Mouse (Mus musculus) urinary bladder, adult 18-20 months (tissue): ENCODE data around the gene Ankrd11.
"Not testable (repeated sequence)": the region's sequence is repeated elsewhere in the genome, so short reads cannot be mapped to it uniquely, and the experiment has no call there.

ENCODE experiments used
- DNase-seq, 2 experiments: peaks; one replicate each; pipeline ENCODE4 v3.0.0; 2022; ENCODE audit warnings: low spot score in 2 of 2, mixed read lengths in 2 of 2

Gene Ankrd11

GRCm38 (mm10) chr8:123042158-123042973 is at the start of gene Ankrd11:
TSS of gene Ankrd11 (minus strand) at chr8:123042277.
- DNase-seq, result peak; percentile 97 to 100

DNA sequence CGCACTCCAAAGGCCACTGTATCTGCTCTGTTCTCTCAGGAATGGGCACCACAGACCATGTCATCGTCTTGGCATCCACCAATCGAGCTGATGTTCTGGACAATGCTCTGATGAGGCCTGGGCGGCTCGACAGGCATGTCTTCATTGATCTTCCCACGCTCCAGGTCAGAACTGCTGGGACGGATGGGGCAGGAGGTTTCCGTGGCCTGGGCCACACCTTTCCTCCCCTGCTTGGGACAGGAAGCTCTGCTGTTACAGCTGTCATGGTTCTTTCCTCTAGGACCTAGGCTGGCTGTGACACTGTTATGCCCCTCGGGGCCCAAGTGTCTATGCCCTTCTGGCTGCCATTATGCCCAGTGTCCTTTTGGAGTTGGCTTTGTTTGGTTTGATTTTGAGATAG is 45.2 kb upstream of the Ankrd11 start:
- DNase-seq, result no peak

GRCm38 (mm10) chr8:123083610-123084009 is 41.5 kb upstream of the Ankrd11 start:
- DNase-seq, result no peak

- no peak for DNase-seq
Measured at GRCm38 (mm10) chr8:123082993-123083392, 40.9 kb upstream of the Ankrd11 start.

DNA sequence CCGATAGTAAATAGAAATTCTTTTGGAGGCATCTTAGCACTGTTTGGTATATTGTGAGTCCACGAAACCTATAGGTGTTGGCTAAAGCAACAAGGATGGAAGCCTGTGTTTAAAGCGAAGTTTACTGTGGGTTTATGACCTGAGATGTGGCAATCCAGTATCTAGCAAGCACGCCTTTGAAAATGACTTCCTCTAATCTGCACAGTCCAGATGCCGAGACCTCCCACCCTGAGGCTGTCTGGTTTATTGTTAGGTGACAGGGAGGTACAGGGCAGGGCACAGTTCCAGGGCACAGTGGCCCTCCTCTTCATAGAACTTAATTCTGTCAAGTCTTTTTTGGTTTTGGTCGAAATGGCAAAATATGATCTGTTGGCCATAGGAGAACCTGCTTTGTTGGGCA is 35.1 kb upstream of the Ankrd11 start:
- no peak for DNase-seq

DNA sequence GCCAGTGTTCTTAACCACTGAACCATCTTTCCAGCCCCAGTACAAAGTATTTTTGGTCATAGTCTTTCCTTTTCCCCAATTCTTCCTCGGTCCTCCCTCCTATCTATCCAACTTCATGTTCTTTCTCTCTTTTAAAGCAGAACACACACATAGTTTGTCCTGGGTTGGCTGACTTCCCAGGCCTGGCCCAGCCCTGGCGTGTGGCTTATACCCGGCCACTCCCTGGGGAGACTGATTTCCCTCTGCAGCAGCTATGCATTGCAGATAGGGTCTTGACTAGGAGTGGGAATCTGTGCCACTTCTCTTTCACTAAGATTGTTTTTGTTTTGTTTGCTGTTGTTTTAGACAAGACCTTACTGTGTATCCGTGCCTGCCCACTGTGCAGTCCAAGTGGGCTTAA is 29.1 kb upstream of the Ankrd11 start:
- DNase-seq, result no peak

- no peak for DNase-seq
Measured at GRCm38 (mm10) chr8:123066101-123066683, 24.1 kb upstream of the Ankrd11 start.

DNA sequence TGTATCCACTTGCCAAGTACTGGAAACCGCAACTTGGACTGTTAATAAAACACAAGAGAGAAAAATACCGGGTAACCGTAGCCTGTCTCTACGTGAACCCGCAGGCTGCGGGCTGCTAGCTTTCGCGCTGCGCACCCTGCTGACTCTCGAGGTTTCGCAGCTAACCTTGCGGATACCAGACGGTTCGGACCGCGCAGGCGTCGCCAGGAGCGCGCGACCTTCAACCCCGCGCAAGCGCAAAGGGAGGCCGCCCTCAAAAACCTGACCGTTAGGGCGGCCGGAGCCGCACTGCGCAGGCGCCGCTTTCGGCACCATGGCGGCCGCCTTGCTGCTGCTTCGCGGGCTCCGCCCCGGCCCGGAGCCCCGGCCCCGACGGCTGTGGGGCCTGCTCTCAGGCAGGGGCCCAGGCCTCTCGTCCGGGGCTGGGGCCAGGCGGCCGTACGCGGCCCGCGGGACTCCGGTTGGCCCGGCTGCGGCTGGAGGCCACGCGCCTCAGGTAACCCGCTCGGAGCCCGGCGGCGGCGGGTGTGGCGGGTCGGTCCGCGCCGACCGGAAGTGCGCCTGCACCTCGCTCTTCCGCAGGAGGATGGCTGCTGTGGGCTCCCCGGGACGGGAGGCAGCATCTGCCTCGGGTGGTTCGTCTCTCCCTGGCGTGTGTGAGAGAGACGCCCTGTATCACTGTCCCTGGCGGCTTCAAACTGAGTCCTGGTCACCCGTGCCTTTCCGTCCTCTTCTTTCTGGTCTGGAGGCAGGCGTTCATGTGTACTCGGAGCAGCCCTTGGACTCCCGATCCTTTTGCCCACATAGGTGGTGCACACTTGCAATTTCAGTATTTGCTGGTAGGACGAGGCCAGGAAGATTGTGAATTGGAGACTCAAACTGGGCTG is 23.4 kb upstream of the Ankrd11 start:
- peak; percentile 91 to 92 for DNase-seq

DNA sequence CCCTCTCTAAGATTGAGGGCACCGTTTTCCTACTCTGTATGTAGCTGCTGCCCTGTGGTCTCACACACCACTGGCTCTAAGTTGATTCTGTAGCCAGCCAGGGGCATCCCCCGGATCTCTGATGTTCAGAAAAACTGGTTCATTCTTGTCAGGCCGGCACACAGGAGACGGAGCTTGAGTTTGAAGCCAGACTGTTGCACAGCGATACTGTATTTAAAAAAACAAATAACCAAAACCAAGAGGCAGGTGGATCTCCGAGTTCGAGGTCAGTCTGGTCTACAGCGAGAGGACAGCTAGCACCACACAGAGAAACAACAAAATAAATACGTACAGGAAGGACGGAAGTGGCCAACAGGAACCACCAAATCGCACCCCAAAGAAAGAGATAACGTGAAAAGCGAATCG is 22.7 kb upstream of the Ankrd11 start:
- peak in 1 of 2 experiments; percentile 11 for DNase-seq

DNA sequence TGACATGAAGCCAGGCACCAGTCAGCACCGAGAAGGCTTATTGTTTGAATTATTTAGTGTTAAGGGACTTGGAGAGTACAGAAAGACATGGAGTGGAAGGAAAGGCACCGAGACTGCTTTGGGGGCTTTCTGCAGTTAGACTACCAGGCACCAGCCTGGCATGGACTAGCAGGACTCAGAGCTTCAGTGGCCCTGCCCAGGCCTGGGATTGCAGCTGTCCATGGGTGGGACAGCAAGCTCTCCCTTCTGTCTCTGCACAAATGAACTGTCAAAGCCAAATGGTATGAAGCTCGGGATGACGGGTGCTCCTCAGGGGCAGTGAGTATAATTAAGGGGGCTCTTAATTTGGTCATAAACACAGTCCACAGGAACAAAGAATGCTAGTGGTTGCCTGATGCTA is 22.0 kb upstream of the Ankrd11 start:
- no peak for DNase-seq

DNA sequence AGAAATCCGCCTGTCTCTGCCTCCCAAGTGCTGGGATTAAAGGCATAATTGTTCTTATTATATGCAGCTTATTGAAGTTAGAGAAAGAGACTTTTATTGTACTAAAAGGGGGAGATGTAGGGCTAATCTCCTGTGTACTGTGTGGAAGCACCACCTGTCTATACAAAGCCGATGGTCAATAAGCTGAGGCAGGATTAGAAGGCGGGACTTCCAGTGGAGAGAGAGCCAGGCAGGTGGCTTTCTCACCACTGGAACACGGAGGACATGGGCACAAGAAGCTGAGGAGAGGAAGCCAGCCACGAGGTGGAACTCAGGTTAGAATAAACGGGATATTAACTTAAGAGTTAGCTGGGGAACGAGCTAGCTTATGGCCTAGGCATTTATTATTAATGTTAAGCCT is 20.6 kb upstream of the Ankrd11 start, which contains the start of gene Spg7:
Gene Spg7, plus strand, starts transcription at position 222 of the 400 bp plus-strand sequence.
- no peak for DNase-seq

GRCm38 (mm10) chr8:123051458-123051857 is 9.4 kb upstream of the Ankrd11 start:
- DNase-seq, result no peak

GRCm38 (mm10) chr8:123048402-123048801 is 6.3 kb upstream of the Ankrd11 start:
- DNase-seq, result no peak

DNA sequence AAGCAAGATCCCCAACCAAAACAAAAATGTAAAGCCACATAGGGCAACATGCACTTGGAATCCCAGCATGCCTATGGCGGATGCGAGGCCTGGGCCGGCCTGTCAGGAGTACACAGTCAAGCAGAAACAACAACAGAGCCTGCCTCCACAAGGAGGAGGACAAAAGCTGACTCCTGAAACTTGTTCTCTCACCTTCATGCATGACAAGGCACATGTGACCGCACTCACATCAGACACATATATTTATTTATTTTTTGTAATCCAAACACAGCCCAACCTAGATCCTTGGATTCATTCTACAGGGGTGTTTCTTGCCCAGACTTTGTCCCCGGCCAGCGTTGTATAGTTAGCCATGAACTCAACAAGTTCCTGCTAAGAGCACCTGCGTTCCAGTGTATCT is 5.8 kb upstream of the Ankrd11 start:
- DNase-seq, result no peak

DNA sequence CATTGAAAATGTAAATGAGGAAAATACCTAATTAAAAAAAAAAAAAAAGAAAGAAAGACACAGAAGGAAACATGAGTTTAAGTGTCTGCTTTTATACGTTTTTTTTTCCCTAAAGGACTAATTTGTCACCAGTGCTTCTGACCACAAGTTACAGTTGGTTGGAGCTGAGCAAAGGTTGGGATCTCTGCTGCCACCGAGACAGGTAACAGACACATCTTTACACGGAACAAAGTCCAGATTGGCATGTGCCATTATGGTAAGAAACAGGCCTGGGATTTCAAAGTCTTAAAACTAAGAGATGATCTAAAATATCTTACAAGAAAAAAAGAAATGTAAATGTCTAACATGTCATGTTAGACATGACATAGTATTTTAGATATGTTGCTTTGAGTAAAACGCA is 4.6 kb upstream of the Ankrd11 start:
- no peak for DNase-seq

DNA sequence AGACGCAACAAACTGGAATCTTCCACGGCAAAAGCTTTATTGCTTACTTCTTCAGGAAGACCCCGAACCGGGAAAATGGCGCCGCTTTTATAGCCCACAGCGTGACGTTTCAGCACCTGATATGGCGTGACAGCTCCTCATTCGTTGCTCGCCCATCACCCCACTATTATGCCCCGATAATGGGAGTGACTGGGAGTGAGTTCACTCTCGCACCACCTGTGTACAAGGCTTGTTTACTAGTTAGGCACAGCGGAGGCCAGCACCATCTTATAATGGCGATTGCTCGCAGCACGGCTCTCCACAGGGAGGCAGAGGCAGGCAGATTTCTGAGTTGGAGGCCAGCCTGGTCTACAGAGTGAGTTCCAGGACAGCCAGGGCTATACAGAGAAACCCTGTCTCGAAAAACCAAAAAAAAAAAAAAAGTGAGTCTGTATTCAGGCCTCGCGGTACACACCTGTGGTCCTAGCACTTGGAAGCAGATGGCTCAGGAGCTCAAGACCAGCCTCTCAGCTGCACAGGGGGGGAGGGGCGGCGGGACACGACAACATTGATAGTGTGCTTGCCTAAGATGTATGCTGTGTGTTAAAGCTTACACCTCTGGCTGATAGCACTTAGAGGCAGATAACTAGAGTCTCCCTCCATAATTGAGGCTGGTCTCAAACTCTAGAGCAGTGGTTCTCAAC is 2.8 kb upstream of the Ankrd11 start:
- DNase-seq, result not testable (repeated sequence)

- no peak for DNase-seq
Measured at GRCm38 (mm10) chr8:123043941-123044340, 1.9 kb upstream of the Ankrd11 start.

DNA sequence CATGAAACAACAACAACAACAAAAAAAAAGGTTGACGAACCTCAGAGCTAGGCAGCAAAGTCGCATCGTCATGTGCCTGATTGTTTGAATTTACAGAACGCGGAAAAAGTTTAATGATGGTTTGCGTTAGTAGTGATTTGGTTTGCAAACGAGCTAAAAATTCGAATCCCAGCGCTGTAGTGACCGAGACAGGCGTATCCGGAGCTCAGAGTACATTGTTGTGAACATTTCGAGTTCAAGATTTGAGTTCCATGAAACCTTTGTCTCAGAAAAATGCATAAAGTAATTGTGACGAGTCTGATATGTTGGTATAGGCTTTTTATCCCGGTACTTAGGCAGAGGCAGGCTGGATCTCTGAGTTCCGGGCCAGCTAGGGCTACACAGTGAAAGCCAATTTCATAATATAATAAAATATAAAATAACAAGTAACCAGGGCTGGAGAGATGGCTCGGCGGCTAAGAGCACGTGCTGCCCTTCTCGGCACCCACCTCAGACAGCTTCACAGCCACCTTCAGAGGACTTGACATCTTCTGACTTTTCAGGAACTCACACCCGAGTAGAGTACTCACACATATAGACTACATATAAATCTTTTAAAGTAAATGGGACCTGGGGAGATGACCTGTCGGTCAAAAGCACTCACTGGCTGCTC is 1.0 kb upstream of the Ankrd11 start:
- no peak for DNase-seq

DNA sequence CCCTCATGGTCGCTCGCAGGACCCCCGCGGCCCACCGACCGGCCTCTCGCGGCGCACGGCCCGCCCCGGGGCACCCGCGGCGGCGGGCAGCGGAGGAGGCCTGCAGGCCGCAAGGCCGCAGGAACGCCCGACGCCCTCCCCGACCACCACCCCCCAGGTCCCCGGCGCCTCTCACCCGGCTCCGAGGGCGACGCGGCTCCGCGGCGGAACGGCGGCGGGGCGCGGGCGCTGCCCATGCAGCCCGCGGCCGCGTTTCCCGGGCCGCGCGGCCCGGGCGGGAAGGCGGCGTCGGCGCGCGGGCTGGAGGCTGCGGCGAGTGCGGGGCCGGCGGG is 337 bp downstream of the Ankrd11 start:
- DNase-seq, result no peak

DNA sequence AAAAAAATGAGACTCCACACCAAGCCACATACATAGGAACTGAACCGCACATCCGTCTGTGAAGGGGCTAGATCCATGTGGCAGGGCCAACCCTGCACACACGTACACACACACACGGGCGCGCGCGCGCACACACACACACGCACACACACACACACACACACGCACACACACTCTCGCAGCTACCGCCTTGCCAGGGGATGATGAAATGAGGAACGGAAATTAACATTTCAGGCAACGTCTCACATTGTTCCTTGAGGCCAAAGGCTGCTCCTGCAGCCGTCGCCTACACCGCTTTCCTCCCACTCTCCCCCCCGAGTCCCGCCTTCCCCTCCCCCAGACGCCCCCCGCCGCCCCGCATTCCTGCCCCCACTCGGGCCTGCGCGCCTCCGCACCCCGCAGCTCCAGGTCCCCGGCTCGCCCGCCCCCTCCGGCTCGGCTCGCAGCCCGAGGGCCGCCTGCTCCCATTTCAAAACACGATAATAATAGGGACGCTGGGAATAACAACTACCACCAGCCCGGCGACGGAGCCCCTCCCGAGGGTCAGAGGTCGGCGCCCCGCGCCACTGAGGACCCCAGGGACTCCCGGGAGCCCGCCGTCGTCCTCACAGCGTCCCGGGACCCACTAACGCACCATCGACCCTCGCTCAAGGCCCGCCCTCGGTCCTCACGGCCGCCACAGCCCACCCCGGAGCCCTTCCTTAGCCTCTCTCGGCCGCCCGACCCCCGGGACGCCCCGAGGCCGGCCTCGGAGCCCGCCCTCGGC is 886 bp downstream of the Ankrd11 start:
- DNase-seq, result peak in 1 of 2 experiments; percentile 60
